Mouse (Mus musculus) MEL-GATA-1-ER (cell line): ENCODE results near the gene Gid4.
A peak's percentile ranks its signal among the peaks of the same experiment; 100 is the strongest.
"Not testable (repeated sequence)": the region's sequence is repeated elsewhere in the genome, so short reads cannot be mapped to it uniquely, and the experiment has no call there.

Experiments
- DNase-seq: peaks from one replicate; pipeline ENCODE4 v3.0.0-alpha.2; 2012; ENCODE audit warnings: low read depth; ENCODE audit errors: extremely low read depth

The Gid4 gene

DNA sequence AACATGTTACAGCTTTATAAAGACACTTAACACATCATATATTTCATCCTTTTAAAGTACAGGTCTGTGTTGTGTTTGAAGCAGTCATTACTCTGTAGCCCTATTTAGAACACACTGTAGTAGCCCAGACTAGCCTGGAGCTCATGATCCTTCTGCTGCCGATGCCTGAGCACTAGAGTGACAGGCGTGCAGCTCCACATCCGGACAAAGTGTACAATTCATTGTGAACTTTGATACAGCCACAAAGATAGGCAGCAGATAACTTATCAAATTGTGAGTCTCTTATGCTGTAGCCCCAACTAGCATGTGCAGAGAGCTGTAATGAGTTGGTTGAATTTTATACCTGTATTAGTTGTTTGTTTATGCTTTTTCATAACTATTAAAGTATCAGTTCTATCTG is 10.7 kb downstream of the Gid4 start:
- DNase-seq, result no peak

DNA sequence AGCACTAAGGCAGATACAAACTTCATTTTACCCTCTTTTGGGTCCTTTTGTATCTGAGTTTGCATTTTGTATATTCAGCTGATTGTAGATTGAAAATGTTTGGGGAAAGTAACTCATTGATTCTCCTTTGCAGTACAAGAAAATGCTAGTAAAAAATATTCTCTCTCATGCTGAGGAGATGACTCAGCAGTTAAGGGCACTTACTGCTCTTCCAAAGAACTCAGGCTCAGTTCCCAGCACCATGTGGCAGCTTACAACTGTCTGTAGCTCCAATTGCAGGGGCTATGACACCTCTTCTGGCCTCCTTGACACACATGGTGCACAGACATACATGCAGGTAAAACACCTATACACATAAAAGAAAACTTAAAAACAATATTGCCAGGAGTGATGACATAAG is 16.6 kb downstream of the Gid4 start:
- no peak for DNase-seq

DNA sequence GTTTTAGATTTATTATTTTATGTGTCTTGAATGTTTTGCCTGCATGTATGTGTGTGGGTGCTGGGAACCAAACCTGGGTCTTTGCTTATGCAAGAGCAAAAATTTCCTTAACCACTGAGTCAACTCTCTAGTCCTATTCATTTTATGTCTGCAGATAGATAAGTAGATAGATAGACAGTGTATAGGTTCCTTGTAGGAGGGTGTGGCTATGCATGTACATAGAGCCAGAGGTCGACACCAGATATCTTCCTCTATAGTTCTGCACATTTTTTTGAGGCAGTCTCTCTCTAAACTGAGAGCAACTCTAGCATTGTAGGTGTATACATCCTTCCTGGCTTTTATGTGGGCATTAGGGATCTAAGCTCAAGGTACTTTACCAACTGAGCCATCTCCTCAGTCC is 18.2 kb downstream of the Gid4 start:
- no peak for DNase-seq

DNA sequence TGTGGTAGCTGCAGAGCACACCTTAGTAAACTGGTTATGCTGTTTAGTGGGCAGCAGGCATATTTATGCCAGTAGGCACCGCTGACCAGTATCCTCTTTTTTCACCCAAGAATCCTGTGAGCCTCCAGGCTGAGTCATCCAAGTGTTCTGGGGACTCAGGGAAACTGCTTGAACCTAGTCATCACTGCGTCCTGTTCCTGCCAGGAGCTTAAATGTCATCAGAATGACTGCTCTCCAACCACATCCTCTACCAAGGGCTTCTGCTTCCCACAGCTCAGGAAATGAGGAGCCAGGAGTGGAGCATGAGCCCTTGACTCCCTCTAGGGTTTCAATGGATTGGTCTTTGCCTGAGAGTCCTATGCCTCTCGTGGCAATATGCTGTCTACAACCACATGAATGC is 19.7 kb downstream of the Gid4 start:
- no peak for DNase-seq

DNA sequence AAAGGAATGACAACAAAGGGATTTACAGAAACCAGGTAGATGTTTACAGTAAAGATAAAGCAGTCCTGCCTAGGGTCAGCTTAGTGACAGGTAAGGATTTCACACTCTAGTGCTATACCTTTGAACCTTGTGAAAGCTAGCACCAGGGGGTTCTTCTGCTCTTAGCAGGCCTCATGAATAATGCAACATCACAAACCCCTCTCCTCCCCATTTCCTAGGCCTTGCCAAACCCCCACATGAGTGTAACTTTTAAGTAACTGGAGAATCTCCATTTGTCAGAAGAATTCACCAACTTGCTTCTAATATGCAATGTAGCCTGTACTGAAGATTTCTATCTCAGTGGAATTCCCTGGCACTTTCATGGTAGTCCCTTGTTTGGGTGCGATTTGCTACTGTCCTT is 22.7 kb downstream of the Gid4 start:
- not testable (repeated sequence) for DNase-seq

DNA sequence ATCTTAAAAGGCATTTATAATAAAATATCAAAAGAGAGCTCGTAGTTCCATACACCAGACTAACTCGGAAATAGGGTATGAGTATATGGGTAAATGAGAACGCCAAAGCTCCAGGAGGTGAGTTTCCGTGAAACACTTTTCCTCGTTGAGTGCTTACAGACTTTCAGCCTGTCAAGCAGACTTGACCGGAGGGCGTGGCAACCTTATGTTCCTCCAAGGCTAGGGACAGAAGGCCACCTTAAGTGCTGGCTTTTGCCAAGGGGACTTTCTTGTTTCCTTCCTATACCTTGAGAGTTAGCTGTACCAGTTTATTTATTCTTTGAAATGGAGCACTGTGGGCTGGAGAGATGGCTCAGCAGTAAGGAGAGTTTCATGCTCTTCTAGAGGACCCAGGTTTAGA is 23.2 kb downstream of the Gid4 start:
- no peak for DNase-seq

DNA sequence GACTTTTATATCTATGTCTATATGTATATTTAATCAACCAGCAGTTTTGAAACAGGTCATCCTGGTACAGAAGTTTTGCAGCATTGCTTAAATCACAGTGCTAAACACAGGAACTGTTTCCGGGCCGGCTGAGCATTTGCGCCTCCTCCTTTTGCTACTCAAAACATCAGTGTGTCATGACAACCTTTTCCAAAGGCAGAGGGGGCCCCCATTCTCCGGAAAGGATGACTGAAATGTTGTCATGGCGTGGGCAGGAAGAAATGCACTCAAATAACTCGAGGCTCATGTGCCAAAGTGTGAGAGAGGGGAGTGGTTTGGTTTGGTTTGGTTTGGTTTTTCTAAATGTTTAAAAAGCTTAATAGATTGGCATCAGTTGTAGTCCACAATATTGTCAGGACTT is 26.0 kb downstream of the Gid4 start:
- no peak for DNase-seq

DNA sequence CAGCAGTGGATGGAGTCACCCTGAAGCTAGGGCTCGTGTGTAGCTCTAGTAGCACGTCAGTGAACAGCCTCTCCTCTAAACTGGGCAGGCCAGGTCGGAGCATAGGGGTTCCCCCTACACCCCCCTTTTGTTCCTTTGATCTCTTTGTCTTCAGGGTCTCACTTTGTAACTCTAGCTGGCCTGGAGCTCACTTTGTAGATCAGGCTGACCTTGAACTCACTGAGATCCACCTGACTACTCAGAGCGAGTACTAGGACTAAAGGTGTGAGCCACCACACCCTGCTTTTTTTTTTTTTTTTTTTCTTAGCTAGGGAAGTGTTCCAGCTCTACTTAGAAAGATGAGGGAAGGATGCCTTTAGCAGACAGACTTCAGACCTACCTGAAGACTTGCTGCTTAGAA is 27.1 kb downstream of the Gid4 start:
- DNase-seq, result no peak

DNA sequence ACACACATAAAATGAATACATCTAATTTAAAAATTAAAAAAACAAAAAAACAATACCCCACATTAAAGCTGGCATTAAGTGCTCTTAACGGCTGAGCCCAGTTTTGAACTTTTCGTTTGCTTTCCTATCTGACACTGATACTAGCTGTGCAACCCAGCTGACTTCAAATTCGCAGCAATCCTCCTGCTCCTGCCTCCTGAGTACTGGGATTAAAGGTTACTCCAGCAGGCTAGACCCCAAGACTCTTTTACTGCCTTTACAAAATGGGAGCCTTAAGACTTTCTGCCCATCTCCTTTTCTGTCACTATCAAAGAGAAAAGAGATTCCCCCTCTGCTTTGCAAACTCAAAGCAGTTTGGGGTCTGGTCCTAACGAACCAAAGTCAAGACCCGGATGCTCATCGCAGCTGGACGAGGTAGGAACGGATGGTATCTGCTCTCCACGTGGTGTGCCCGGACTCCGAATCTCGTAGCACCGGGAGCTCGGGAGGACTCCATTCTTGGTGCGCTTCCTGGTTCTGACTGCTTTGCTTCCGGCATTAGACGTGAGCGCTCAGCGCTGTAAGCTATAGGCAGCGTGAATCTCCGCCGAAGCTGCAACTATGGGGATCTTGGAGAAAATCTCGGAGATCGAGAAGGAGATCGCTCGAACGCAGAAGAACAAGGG is 37.3 kb downstream of the Gid4 start, which contains the start of gene Drg2:
TSS of gene Drg2 (plus strand) at position 512 of the 665 bp plus-strand sequence.
- DNase-seq, result peak; percentile 88

DNA sequence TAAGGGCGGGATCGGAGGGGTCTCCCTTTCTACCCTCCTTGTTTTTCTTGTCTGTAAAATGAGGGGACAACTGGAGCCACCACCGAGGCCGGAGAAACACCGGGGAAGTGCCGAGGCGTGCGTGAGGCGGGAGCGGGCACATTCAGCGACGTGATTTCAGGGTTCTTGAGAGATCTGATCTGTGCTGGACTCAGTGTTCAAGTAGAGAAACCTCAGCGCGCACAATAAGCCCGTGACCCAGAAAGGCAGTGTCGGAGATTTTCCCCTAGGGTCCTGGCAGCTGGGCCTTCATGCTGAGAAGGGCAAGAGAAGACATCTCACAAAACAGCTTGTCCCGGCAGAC is 37.8 kb downstream of the Gid4 start:
- no peak for DNase-seq

DNA sequence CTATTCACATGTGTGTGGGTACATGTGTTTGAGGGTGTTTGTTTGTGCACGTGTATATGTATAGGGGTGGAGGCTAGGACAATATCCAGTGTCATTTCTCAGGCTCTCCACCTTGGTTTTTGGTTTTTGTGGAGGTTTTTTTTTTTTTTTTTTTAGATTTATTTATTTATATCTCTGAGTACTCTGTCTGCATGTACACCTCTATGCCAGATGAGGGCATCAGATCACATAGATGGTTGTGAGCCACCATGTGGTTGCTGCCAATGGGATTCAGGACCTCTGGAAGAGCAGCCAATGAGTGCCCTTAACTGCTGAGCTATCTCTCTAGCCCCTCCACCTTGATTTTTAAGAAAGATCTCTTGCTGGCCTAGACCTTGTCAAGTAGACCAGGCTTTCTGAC is 41.0 kb downstream of the Gid4 start:
- no peak for DNase-seq

DNA sequence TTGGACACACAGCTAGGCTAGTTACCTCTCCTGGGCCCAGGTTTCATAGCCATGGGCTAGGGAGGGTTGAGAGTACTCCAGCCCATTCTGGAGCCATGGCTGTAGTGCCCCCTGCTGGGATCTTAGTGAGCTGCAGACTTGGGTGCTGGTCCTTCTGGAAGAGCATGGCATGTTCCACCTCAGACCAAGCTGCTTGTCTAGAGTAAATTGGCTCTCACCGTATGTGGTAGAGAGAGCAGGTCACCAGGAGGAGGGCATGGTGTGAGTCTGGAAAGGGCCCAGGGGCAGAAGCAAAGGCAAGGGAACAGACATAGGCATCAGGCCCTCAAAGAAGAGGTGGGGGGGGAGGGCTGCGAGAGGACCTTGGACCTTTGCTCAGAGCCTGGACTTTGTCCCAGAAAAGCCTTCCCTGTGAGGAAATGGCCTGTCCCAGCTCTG is 49.0 kb downstream of the Gid4 start:
- no peak for DNase-seq

DNA sequence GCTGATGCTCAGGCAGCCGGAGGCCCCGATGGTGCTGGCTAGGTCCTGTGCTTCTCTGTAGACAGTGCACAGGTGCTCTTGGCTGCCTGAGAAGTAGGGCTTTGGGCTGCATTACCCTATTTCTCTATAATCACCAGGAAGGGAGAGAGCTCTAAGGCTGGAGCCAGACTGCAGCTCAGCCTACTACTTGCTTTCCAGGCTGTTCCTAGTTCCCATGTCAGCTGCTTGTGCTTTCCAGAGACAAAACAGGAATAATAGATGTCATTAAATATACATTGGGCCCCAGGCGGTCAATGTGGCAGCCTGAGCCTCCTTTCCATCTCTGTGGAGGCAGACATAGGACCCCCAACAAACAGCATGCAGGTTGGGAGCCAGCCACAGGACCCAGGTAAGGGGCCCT is 52.1 kb downstream of the Gid4 start, which contains the start of gene Myo15:
TSS of gene Myo15 (plus strand) at position 301 of the 400 bp plus-strand sequence.
- DNase-seq, result no peak

DNA sequence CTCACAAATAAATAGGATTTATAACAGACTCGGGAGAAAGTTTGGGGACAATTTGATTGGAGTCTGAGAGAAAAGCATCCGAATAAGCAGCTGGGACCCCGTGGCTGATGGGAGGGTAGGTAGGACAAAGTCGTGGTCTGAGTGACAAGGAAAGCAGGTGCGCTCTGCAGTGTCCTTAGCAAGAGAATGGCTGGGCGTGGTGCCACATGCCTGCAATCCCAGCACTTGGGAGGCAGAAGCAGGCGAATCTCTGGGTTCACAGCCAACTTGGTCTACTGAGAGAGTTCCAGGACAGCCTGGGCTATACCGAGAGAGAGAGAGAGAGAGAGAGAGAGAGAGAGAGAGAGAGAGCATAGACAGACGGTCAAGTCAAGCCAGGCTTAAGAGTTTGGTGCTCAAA is 53.8 kb downstream of the Gid4 start:
- no peak for DNase-seq

DNA sequence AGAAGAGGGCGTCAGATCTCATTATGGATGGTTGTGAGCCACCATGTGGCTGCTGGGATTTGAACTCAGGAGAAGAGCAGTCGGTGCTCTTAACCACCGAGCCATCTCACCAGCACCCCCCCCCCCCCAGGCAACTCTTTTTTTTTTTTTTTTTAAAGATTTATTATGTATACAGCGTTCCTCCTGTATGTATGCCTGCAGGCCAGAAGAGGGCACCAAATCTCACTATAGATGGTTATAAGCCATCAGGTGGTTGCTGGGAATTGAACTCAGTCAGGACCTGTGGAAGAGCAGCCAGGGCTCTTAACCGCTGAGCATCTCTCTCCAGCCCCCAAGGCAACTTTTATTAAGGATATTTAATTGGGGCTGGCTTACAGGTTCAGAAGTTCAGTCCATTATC is 57.6 kb downstream of the Gid4 start:
- DNase-seq, result no peak

DNA sequence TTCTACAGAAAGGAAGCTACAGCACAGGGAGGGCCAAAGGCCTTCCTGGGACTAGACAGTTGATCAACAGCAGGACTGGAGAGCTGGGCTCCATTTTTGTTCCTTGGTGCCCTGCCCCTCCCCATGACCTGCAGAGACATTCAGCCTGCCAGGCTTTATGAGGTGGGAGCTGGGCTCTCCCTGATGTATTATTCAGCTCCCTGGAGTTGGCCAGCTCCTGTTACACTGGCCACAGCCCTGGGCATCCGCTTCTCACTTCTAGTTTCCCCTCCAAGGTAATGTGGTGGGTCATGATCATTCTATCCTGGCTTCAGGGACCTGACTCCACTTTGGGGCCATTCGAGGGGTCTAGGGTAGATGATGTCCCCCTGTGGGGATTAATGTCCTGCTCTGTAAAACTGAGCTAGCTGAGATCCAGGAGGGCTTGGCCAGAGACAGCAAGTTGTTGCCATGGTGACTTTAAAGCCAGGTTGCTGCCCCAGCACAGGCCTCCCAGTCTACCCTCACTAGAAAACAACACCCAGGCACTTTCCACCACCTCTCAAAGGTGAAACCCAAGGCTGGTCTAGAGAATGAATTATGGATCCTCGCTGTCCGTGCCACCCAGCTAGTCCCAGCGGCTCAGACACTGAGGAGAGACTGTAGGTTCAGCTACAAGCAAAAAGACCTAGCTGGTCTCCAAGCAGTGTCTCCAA is 58.9 kb downstream of the Gid4 start:
- DNase-seq, result no peak

DNA sequence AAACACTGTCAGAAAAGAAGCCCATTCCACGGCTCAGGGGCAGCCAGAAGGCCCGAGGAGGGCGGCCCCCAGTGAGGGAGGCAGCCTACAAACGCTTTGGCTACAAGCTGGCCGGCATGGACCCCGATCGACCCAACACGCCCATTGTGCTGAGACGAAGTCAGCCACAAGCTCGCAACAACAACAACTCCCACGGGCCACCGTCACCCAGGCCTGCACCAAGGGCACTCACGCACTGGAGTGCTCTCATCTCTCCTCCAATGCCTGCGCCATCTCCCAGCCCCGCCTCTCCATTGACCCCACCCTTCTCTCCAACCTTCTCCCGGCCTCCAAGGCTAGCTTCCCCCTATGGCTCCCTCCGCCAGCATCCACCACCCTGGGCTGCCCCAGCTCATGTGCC is 61.2 kb downstream of the Gid4 start:
- DNase-seq, result no peak

DNA sequence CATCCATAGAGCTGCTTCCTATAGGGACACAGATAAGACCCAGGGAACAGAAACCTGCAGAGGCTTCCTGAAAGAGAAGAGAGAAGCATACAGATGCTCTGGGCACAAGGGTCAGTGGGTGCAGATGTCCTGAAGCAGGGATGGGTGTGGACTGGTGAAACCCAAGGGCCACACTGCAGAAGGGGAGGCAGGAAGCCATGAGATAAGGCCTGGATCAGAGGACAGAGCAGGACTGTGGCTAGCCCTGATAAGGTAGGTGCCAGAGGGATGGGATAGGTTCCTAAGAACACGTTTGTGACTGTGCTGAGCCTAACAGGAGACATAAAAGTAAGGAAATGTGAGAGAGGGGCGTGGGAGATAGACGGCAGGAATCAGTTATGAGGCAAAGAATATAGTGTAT is 69.3 kb downstream of the Gid4 start:
- DNase-seq, result peak; percentile 5

DNA sequence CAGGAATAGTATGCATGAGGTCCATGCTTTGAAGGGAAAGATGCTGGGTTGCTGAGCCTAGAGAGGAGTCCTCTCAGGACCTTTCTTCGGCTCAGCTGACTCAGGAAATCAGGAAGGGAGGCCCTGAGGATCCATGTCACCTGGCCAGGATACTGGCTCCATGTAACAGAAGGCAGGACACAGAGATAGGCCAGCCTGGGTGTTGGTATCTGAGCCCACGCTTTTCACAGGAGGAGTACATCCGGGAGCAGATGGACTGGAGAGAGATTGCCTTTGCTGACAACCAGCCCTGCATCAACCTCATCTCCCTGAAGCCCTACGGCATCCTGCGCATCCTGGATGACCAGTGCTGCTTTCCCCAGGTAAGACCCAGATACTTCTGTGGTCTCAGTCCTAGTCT is 75.8 kb downstream of the Gid4 start:
- no peak for DNase-seq

DNA sequence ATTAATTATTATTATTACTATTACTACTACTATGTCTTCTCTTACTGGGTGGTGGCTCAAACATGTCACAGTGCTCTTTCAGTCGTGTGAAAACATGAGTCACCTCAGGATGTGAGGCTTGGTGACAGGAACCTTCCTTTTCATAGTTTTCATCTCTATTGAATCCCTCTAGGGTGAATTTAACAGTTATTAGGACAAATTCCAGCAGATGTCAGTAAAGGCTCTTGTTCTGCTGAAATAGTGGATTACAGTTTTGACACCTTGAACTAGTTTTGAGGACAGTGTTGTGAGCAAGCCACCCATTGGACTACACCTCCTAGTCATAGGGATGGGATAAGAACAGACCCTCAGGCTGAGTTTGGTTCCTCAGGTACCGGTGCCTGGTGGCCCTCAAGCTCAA is 78.7 kb downstream of the Gid4 start:
- no peak for DNase-seq
